Mouse (Mus musculus) stomach, postnatal 0 days (tissue): ENCODE measurements around the gene Bcat1.

Source experiments
- CTCF ChIP-seq: IDR thresholded peaks from 2 replicates; pipeline ENCODE4 v1.5.1; 2016; ENCODE audit warnings: antibody characterized with exemption, low read depth, mild to moderate bottlenecking, moderate library complexity
- EP300 ChIP-seq: optimal IDR thresholded peaks from 2 replicates; pipeline ENCODE3; 2016; ENCODE audit warnings: antibody characterized with exemption

DNA sequence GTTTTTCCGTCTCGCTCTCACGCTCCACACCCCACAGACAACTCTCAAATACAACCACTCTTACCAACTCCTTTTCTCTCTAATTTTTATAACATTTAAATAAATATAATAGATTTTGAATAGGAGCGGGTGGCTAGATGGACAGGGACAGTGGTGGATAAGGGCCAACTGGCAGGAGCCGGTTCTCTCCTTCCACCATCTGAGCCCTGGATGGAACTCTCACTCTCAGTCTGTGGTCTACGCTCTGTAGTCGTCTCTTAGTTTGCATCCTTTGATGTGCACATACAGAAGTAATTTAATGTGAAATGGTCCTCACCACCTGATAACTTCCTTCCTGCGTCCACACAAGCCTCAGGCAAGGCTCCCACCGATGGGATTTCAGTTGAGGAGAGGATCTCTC, 302 bp upstream of the Bcat1 start:
- TF ChIP-seq CTCF (no peak), EP300 (no peak)
